Mouse (Mus musculus) kidney, embryonic 16.5 days (tissue): ENCODE measurements around the gene Robo2. TPM values are rescaled to one million over a fixed set of nuclear protein-coding genes. Genes with fewer than 3 reads are reported as not detected.
A peak's percentile ranks its signal among the peaks of the same experiment; 100 is the strongest.

Experiments used
- ATAC-seq: fragments of 200-750 bp; cut with Nextera tagmentation; 2 replicates; pipeline ENCODE4 v1.8.0; 2017; ENCODE audit warnings: moderate TSS enrichment; ENCODE audit not compliant: low FRiP score, low TSS enrichment
- H3K27ac ChIP-seq: fragments of 300-500 bp; sonication (generic); 2 replicates; pipeline ENCODE4 v1.5.1; 2014; ENCODE audit warnings: low read length
- H3K27me3 ChIP-seq: fragments of 300-500 bp; sonication (generic); 2 replicates; pipeline ENCODE4 v1.6.1; 2014; ENCODE audit warnings: low read length, control low read depth, mixed read lengths; ENCODE audit not compliant: insufficient read depth
- H3K36me3 ChIP-seq: fragments of 300-500 bp; sonication (generic); 2 replicates; pipeline ENCODE4 v1.6.1; 2014; ENCODE audit warnings: low read length, control low read depth, mixed read lengths; ENCODE audit not compliant: insufficient read depth
- H3K4me1 ChIP-seq: fragments of 300-500 bp; sonication (generic); 2 replicates; pipeline ENCODE4 v1.6.1; 2014; ENCODE audit warnings: low read length, control low read depth, mixed read lengths; ENCODE audit not compliant: insufficient read depth
- H3K4me2 ChIP-seq: fragments of 300-500 bp; sonication (generic); replicated peaks from 2 replicates; pipeline ENCODE4 v1.6.1; 2014; ENCODE audit warnings: low read depth, low read length
- H3K4me3 ChIP-seq: fragments of 300-500 bp; sonication (generic); 2 replicates; pipeline ENCODE4 v1.5.1; 2014; ENCODE audit warnings: mild to moderate bottlenecking, low read length
- H3K9ac ChIP-seq: fragments of 300-500 bp; sonication (generic); replicated peaks from 2 replicates; pipeline ENCODE4 v1.6.1; 2014; ENCODE audit warnings: low read length
- H3K9me3 ChIP-seq: fragments of 300-500 bp; sonication (generic); 2 replicates; pipeline ENCODE4 v1.6.1; 2016; ENCODE audit warnings: low read length, control low read depth
- WGBS: fragments of 180-500 bp; shearing (Covaris S2); extraction: QIAGEN DNeasy Blood & Tissue Kit; methylation state at CpG from one replicate; pipeline ENCODE4 v1.1.7; 2014; 5-methylcytosine and 5-hydroxymethylcytosine counted together
- polyA plus RNA-seq: library from polyadenylated mRNA; unstranded; fragments of >200 nt; fragmentation: Nextera tagmentation; extraction: Ambion mirVana; gene quantifications from 2 replicates; pipeline ENCODE4 v1.2.1, GENCODE M21; 2015

Gene Robo2
- polyA plus RNA-seq, 1 experiment from 2014 or later: 83.4 TPM

DNA sequence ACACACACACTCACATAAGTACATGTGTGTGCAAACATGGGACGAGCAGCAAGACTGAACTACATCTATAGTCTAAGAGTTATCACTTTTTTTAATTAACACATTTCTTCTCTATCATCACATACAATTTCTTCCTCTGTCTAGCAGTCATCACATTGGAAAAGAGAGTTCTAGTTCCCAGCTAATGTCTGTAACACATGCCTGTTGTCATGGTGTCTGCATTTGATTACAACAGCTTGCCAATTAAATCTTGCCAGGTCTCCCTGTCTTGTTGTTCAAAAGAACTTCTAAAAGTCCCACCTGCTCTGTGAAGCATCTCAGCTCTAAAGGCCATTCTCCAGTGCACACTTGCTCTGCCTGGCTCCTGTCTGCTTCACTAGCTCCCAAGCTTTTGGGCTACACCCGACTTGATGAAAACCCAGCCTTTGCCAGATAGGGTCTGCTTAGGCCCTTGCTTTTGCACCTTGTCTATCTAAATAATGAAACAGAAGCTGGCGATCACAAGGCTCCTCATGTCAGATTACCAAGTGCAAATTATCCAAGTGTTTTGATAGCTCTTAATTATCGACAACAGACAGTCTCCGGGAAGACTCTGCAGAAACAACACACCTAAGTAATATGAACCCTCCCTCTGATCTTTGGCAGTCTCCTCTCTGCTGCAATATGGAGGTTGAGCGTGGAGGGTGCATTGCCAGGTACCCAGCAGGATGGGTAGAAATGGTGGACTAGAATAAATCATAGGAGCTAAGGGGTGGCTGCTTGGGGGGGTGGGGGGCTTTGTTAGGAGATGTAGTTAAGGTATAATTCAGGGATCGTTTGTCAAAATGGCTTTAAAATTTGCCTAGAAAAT is 186.0 kb downstream of the Robo2 start:
- Histone ChIP-seq H3K27ac (no peak overlapping the region), H3K4me1 (no peaks in the 10 kb centered on the region), H3K9ac (no peak overlapping the region), H3K9me3 (peaks cover 6% of the 10 kb centered on the region; the same call in 1 of the 2 replicates), H3K27me3 (no peaks in the 10 kb centered on the region), H3K4me2 (no peak overlapping the region), H3K4me3 (no peak overlapping the region), H3K36me3 (no peaks in the 10 kb centered on the region)
- ATAC-seq: peak; percentile 42; the same call in 1 of the 2 replicates
- 53% methylated on average over 7 of the region's 7 CpGs for WGBS

DNA sequence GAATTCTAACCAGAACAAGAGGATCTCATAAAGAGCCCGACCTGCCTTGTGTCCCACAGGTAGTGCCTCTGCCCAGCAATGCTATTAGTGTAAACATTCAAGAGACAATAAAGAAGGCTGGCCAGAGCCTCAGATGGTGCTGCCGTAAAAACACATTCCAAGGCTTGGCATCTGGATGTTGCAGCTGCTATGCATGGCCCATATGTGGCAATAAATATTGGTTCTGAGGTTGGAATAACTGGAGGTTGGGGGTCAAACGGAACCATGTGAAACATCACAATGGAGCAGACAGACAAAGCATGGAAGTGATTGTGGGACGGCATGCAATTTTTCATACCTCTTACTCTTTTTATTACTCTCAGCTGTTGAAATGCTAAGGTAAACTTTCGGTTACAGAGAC is 189.1 kb downstream of the Robo2 start:
- ATAC-seq: no peak
- Histone ChIP-seq H3K9me3 (peaks cover 6% of the 10 kb centered on the region; the same call in 1 of the 2 replicates), H3K4me1 (no peaks in the 10 kb centered on the region), H3K27me3 (no peaks in the 10 kb centered on the region), H3K27ac (no peak overlapping the region), H3K4me3 (no peak overlapping the region), H3K9ac (no peak overlapping the region), H3K4me2 (no peak overlapping the region), H3K36me3 (no peaks in the 10 kb centered on the region)
- WGBS: 55% methylated on average over 5 of the region's 5 CpGs

DNA sequence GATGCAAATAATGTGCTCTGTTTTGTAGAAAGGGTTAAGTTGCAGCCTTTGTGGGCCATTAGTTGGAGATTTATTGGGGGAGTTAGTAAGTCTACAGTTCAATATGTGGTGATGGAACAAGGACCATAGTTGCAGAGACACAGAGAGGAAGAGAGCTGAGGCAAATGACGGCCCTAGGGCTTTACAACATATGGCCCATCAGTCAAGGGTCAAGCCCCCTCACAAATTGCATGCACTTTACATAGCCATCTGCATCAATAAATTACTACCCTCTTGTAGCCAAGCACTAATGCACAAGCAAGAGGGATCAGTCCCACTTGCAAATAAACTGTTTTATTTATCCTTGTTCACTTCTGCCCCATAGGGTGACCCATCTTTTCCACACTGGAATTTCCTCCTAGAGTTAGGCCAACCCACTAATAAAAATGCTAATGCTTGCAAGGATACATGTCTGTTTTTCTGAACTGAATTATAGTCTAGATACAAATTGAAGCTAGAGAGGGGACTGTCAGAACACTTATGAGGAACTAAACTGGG is 194.7 kb downstream of the Robo2 start:
- Histone ChIP-seq H3K4me2 (no peak overlapping the region), H3K9me3 (no peaks in the 10 kb centered on the region), H3K27me3 (no peaks in the 10 kb centered on the region), H3K4me3 (no peak overlapping the region), H3K36me3 (no peaks in the 10 kb centered on the region), H3K4me1 (no peaks in the 10 kb centered on the region), H3K9ac (no peak overlapping the region), H3K27ac (no peak overlapping the region)
- peak; percentile 82; the same call in 1 of the 2 replicates for ATAC-seq
- 43% methylated on average over 1 of the region's 1 CpGs for whole genome bisulfite sequencing

DNA sequence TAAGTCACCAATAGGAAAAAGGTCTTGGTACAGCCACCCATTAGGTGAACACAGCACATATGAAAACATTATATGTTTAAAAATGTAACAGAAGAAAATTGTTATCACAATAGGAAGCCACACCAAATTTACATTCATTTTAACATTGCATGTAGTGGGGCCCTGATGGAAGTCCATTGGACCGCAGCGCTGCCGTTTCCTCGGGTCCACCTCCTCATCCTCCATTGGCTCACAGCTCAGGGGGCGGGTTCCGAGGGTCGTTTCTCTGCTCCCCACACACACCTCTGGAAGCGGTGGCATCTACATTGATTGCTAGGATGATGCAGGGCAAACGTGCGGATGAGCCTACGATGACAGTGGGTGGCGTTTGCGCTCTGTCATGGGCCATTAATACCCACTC is 195.8 kb downstream of the Robo2 start:
- no peaks in the 10 kb centered on the region for H3K9me3 ChIP-seq
- H3K9ac ChIP-seq: no peak overlapping the region
- no peaks in the 10 kb centered on the region for H3K4me1 ChIP-seq
- H3K27me3 ChIP-seq: no peaks in the 10 kb centered on the region
- ATAC-seq: no peak
- WGBS: 87% methylated on average over 13 of the region's 13 CpGs
- no peaks in the 10 kb centered on the region for H3K36me3 ChIP-seq
- no peak overlapping the region for H3K27ac ChIP-seq
- no peak overlapping the region for H3K4me2 ChIP-seq
- H3K4me3 ChIP-seq: no peak overlapping the region

DNA sequence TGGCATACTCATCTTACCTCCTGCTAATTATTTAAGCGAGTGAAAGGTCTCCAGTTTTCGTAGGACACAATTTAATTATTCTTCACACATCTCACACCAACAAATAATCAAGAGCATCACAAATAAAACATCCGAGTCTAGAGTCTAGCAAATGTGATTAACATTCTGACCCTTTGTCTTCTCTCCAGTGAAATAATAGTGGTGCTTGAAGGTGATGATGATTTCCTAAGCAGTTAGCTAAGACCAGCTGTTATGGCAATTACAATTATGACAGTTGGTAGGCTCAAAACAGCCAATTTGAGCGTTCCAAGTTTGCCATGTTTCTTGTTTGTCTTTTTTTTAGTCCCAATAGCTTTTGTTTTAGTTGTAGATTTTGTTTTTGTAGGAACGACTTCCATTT is 210.9 kb downstream of the Robo2 start:
- 79% methylated on average over 5 of the region's 5 CpGs for WGBS
- H3K4me2 ChIP-seq: no peak overlapping the region
- H3K9ac ChIP-seq: no peak overlapping the region
- H3K27me3 ChIP-seq: no peaks in the 10 kb centered on the region
- no peak overlapping the region for H3K27ac ChIP-seq
- no peak for ATAC-seq
- no peaks in the 10 kb centered on the region for H3K9me3 ChIP-seq
- H3K36me3 ChIP-seq: no peaks in the 10 kb centered on the region
- no peaks in the 10 kb centered on the region for H3K4me1 ChIP-seq
- no peak overlapping the region for H3K4me3 ChIP-seq

DNA sequence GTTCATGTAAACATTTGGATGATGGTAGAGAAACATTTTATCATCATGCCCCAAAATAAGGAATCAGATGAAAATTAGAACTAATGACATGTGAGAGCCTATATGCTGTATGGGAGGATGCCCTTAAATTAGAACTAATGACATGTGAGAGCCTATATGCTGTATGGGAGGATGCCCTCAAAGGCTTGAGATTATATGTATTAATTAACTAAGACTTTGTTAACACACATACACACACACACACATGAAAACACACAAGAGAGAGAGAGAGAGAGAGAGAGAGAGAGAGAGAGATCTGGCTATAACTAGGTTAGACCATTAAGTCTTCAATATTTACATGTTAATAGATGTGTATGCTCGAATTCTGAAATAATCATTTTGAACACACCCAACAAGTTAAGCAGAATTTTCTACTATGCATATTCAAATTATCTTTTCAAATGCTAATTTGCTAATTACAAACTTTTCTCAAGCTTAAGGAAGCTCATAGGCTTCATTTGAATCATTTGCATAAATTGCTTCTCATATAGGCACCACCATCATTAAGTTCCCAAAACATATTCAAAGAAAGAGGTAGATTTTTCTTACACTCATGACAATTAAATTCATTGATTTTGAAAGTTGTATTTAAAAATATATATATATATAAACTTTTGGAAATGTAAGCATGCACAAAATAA is 211.5 kb downstream of the Robo2 start:
- no peaks in the 10 kb centered on the region for H3K4me1 ChIP-seq
- no peak overlapping the region for H3K9ac ChIP-seq
- no peaks in the 10 kb centered on the region for H3K27me3 ChIP-seq
- no peaks in the 10 kb centered on the region for H3K36me3 ChIP-seq
- no peaks in the 10 kb centered on the region for H3K9me3 ChIP-seq
- no peak overlapping the region for H3K27ac ChIP-seq
- H3K4me2 ChIP-seq: no peak overlapping the region
- no peak for ATAC-seq
- no peak overlapping the region for H3K4me3 ChIP-seq
- WGBS: 87% methylated on average over 1 of the region's 1 CpGs

DNA sequence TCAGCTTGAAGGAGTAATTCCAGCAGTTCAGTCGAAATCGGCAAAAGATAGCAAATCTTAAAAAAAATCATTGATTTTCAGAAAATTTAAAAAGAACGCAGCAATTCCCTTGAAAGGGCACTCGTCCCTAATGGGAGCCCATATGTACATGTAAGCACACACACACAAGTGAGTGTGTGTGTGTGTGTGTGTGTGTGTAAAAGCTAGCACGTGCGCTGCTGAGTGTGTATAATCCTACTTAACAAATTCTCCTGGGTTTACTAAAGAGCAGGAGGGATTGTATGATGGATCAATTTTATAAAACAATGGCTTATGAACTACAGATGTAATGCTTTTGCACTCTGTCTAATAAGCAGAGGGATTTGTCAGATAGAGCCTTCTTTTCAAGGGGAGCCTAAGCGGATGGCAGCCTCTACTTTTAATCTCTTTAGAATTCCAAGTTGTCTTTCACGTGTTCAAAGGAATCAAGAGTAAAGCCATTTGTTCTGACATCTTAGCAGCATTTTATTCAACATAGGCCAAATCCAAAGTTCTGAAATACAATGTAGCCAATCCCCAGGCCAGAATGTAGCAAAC is 218.6 kb downstream of the Robo2 start:
- no peaks in the 10 kb centered on the region for H3K27me3 ChIP-seq
- no peaks in the 10 kb centered on the region for H3K4me1 ChIP-seq
- no peak for ATAC-seq
- no peaks in the 10 kb centered on the region for H3K36me3 ChIP-seq
- no peak overlapping the region for H3K4me2 ChIP-seq
- H3K27ac ChIP-seq: no peak overlapping the region
- no peak overlapping the region for H3K9ac ChIP-seq
- H3K9me3 ChIP-seq: no peaks in the 10 kb centered on the region
- H3K4me3 ChIP-seq: no peak overlapping the region
- 89% methylated on average over 8 of the region's 8 CpGs for WGBS

DNA sequence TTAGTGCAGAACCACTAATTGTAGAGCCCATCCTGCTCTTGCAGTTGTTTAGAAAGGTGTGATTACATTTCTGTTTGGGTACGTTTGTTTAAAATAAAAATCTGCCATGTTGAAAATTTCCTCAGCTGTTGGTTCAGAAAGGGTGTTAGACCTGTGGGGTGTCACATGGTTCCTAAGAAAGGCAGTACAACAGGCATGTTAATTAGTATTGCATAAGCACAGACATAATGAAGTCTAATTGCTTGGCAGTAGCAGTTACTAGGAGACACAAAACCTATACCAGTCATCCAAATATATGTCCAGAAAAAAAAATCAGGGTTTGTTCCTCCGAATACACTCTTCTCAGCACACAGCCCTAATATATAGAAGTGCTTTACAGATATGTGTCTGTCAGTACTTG is 220.0 kb downstream of the Robo2 start:
- no peak overlapping the region for H3K4me2 ChIP-seq
- H3K27me3 ChIP-seq: no peaks in the 10 kb centered on the region

DNA sequence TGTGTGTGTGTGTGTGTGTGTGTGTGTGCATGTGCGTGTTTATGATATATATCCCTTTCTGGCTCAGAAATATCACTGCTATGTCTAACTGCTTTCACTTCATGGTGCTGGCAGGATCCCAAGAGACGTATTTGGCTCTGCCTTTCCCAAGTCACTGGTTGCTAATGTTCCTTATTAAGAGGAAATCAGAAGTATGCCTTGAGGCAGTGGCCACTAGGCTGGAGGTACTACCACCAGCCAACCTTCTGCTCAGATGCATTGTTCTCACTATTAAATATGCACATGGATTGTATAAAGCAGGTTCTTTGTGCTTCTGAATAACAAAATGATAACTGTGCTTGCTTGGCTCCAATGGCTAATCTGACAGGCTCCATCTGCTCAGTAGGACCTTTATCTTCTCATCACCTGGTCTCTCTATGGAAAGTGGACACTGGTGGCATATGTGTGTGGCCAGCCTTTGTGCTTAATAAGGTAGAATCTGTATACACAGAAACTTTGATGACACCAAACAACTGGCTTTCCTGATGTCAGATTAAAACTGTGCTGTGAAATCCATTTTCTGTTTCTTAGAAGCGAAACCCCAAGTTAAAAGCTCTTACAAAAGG is 229.0 kb downstream of the Robo2 start:
- Histone ChIP-seq H3K4me2 (no peak overlapping the region), H3K4me1 (no peaks in the 10 kb centered on the region), H3K9ac (no peak overlapping the region), H3K27me3 (no peaks in the 10 kb centered on the region), H3K36me3 (no peaks in the 10 kb centered on the region), H3K4me3 (no peak overlapping the region), H3K9me3 (no peaks in the 10 kb centered on the region), H3K27ac (no peak overlapping the region)
- no peak for ATAC-seq
- 74% methylated on average over 3 of the region's 3 CpGs for WGBS

More for the DNA sequence above, 220.0 kb downstream of the Robo2 start:
- H3K9ac ChIP-seq: no peak overlapping the region
- no peaks in the 10 kb centered on the region for H3K9me3 ChIP-seq
- ATAC-seq: no peak
- H3K4me1 ChIP-seq: no peaks in the 10 kb centered on the region
- no peaks in the 10 kb centered on the region for H3K36me3 ChIP-seq
- H3K27ac ChIP-seq: no peak overlapping the region
- no peak overlapping the region for H3K4me3 ChIP-seq
- WGBS: 88% methylated on average over 2 of the region's 2 CpGs
